Mouse (Mus musculus) intestine, embryonic 16.5 days (tissue): ENCODE results near the gene Pate4. TPM values are rescaled to one million over a fixed set of nuclear protein-coding genes. Genes with fewer than 3 reads are reported as not detected.

Experiments
- polyA plus RNA-seq: library from polyadenylated mRNA; unstranded; fragments of >200 nt; fragmentation: Nextera tagmentation; extraction: Ambion mirVana; gene quantifications from 2 replicates; pipeline ENCODE4 v1.2.1, GENCODE M21; 2015

Pate4 gene
- polyA plus RNA-seq, 1 experiment from 2014 or later = not detected

Other genes with a start within 250 kb of the Pate4 start
- 4.7 and 5.5 TPM in 2 replicates for gene Cdon, start 190.8 kb downstream of the Pate4 start, polyA plus RNA-seq
- not detected in 2 replicates for gene Gm1113, start 93.7 kb downstream of the Pate4 start, polyA plus RNA-seq
- 1.1 and 1.2 TPM in 2 replicates for gene Ddx25, start 53.4 kb downstream of the Pate4 start, polyA plus RNA-seq
- 15.0 and 16.5 TPM in 2 replicates for gene Pus3, start 53.3 kb downstream of the Pate4 start, polyA plus RNA-seq
- gene Pate2, start 41.7 kb downstream of the Pate4 start, polyA plus RNA-seq = 0.38 and 0.66 TPM in 2 replicates
- gene Hyls1, start 41.5 kb downstream of the Pate4 start, polyA plus RNA-seq = 10.8 TPM in 2 replicates
- not detected in 2 replicates for gene Pate3, start 36.3 kb upstream of the Pate4 start, polyA plus RNA-seq
- not detected in 2 replicates for gene Pate1, start 75.4 kb upstream of the Pate4 start, polyA plus RNA-seq
- gene Gm17677, start 129.1 kb upstream of the Pate4 start, polyA plus RNA-seq = not detected in 2 replicates
- gene Gm17727, start 166.2 kb upstream of the Pate4 start, polyA plus RNA-seq = not detected in 2 replicates
- gene Gm27235, start 178.2 kb upstream of the Pate4 start, polyA plus RNA-seq = not detected in 2 replicates
- not detected in 2 replicates for gene D730048I06Rik, start 178.2 kb upstream of the Pate4 start, polyA plus RNA-seq
- not detected in 2 replicates for gene 9230110F15Rik, start 232.2 kb upstream of the Pate4 start, polyA plus RNA-seq